Mouse (Mus musculus) erythroblast, embryonic 14.5 days (primary cell): Measurements from ENCODE around the gene Cacnb3.

Source experiments
- GATA1 ChIP-seq: IDR thresholded peaks from 2 replicates; pipeline ENCODE4 v1.6.1; 2012; ENCODE audit warnings: low read length, inconsistent platforms, mixed read lengths
- TAL1 ChIP-seq: IDR thresholded peaks from 3 replicates; pipeline ENCODE4 v1.6.1; 2012; ENCODE audit warnings: low read length, inconsistent platforms, mixed read lengths

GRCm38 (mm10) chr15:98582410-98582809, 48.2 kb upstream of the Cacnb3 start:
- TF ChIP-seq TAL1 (no peak), GATA1 (no peak)
